Mouse (Mus musculus) erythroblast, embryonic 14.5 days (primary cell): Measurements from ENCODE around the gene Fjx1.

Experiments used
- GATA1 ChIP-seq: IDR thresholded peaks from 2 replicates; pipeline ENCODE4 v1.6.1; 2012; ENCODE audit warnings: low read length, inconsistent platforms, mixed read lengths
- TAL1 ChIP-seq: IDR thresholded peaks from 3 replicates; pipeline ENCODE4 v1.6.1; 2012; ENCODE audit warnings: low read length, inconsistent platforms, mixed read lengths

- TF ChIP-seq GATA1 (no peak), TAL1 (no peak)
These were observed 16.3 kb upstream of the Fjx1 start for GRCm38 (mm10) chr2:102468645-102469044.
